Mouse (Mus musculus): ENCODE results near the gene Gbf1.

Gbf1 gene

GRCm38 (mm10) chr19:46332721-46333339 is 180.5 kb downstream of the Gbf1 start:
- no peak for DNase-seq

DNA sequence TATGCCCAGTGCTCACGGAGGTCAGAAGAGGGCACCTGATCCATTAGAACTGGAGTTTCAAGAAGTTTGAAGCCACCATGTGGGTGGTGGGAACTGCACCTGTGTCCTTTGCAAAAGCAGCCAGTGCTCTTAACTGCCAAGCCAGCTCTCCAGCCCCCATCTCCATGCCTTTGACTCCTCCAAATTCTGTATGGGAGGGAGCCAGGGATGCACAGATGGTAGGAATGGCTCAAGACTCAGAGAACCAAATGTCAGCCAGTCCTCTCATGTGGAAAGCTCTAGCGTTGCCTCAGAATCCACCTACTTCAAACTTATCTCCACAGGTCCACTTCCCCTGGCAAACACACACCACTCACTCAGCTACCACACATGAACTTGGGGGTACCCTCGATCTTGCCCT is 181.6 kb downstream of the Gbf1 start:
- no peak for DNase-seq

All from kidney, postnatal 4 days (tissue).